Mouse (Mus musculus) heart, adult 11 months (tissue): Measurements from ENCODE around the gene Cfi.

Experiments used
- DNase-seq: peaks from one replicate; pipeline ENCODE4 v3.0.0; 2022

Cfi gene

GRCm38 (mm10) chr3:129878405-129879021, 42.8 kb downstream of the Cfi start, which contains the start of gene Pla2g12a:
Gene Pla2g12a (plus strand): TSS chr3:129878606.
- DNase-seq = peak; percentile 100

GRCm38 (mm10) chr3:129879131-129879757, 43.6 kb downstream of the Cfi start:
- DNase-seq = peak; percentile 94

- DNase-seq = peak; percentile 10
Observed at GRCm38 (mm10) chr3:129879913-129880312, 44.2 kb downstream of the Cfi start.

- DNase-seq = no peak
Observed at GRCm38 (mm10) chr3:129880925-129881593, 45.4 kb downstream of the Cfi start.

GRCm38 (mm10) chr3:129885577-129885976, 49.9 kb downstream of the Cfi start:
- no peak for DNase-seq

GRCm38 (mm10) chr3:129886430-129886829, 50.7 kb downstream of the Cfi start:
- DNase-seq = peak; percentile 84

- peak; percentile 44 for DNase-seq
Observed at GRCm38 (mm10) chr3:129887779-129888517, 52.3 kb downstream of the Cfi start.

GRCm38 (mm10) chr3:129892003-129892402, 56.3 kb downstream of the Cfi start:
- DNase-seq = no peak

- no peak for DNase-seq
Observed at GRCm38 (mm10) chr3:129893143-129893542, 57.5 kb downstream of the Cfi start.

- DNase-seq = peak; percentile 79
Observed at GRCm38 (mm10) chr3:129896591-129896990, 60.9 kb downstream of the Cfi start.

GRCm38 (mm10) chr3:129898886-129899285, 63.2 kb downstream of the Cfi start:
- peak; percentile 64 for DNase-seq

GRCm38 (mm10) chr3:129901271-129901809, 65.7 kb downstream of the Cfi start, which contains the start of gene Casp6:
Gene Casp6 (plus strand): TSS chr3:129901425.
- peak; percentile 99 for DNase-seq

GRCm38 (mm10) chr3:129903369-129903768, 67.7 kb downstream of the Cfi start:
- peak; percentile 70 for DNase-seq

GRCm38 (mm10) chr3:129903866-129904265, 68.2 kb downstream of the Cfi start:
- peak; percentile 60 for DNase-seq

- DNase-seq = peak; percentile 79
Observed at GRCm38 (mm10) chr3:129904381-129905132, 68.9 kb downstream of the Cfi start.

GRCm38 (mm10) chr3:129912025-129912424, 76.3 kb downstream of the Cfi start:
- peak; percentile 87 for DNase-seq

GRCm38 (mm10) chr3:129913241-129913640, 77.6 kb downstream of the Cfi start:
- peak; percentile 82 for DNase-seq

GRCm38 (mm10) chr3:129917424-129917823, 81.7 kb downstream of the Cfi start:
- DNase-seq = peak; percentile 28

- peak; percentile 89 for DNase-seq
Observed at GRCm38 (mm10) chr3:129918434-129918833, 82.8 kb downstream of the Cfi start.

- DNase-seq = peak; percentile 22
Observed at GRCm38 (mm10) chr3:129923581-129923980, 87.9 kb downstream of the Cfi start.
